8 mouse cellular contexts compared by ENCODE assay signal in genomic region chr2:52262149-52262548, GRCm38 (mm10).
DNase-seq lines count a peak whose midpoint lies in the region; ATAC-seq and TF ChIP-seq lines count a peak whose summit lies in the region.

No protein-coding gene starts in this region.

- H3K9me3 ChIP-seq in kidney, embryonic 14.5 days (ENCODE audit: control insufficient read depth, low read length) = no peaks in the 10 kb centered on the region
- no peaks in the 10 kb centered on the region for H3K9me3 ChIP-seq in E14TG2a.4 (ENCODE audit: low read length)
- no peaks in the 10 kb centered on the region for H3K9me3 ChIP-seq in midbrain, embryonic 12.5 days

- WGBS in kidney, embryonic 14.5 days = 50% methylated on average over 2 of the region's 2 CpGs
- 53% methylated on average over 2 of the region's 2 CpGs for WGBS in midbrain, embryonic 12.5 days

- no peak overlapping the region for H3K4me2 ChIP-seq in kidney, embryonic 14.5 days (replicated peaks; ENCODE audit: low read depth, low read length)
- H3K4me2 ChIP-seq in midbrain, embryonic 12.5 days (replicated peaks) = no peak overlapping the region

- no peaks in the 10 kb centered on the region for H3K4me1 ChIP-seq in kidney, embryonic 14.5 days (ENCODE audit: control insufficient read depth, insufficient read depth, low read length)
- no peaks in the 10 kb centered on the region for H3K4me1 ChIP-seq in E14TG2a.4 (replicated peaks; ENCODE audit: low read depth, low read length)
- no peaks in the 10 kb centered on the region for H3K4me1 ChIP-seq in midbrain, embryonic 12.5 days

- H3K36me3 ChIP-seq in kidney, embryonic 14.5 days (ENCODE audit: control insufficient read depth, insufficient read depth, low read length) = no peaks in the 10 kb centered on the region
- no peaks in the 10 kb centered on the region for H3K36me3 ChIP-seq in E14TG2a.4 (ENCODE audit: insufficient read depth, low read length)
- H3K36me3 ChIP-seq in midbrain, embryonic 12.5 days = no peaks in the 10 kb centered on the region

- peak; percentile 60 for TF ChIP-seq CTCF in E14TG2a.4 (conservative IDR thresholded peaks at IDR 0.05; ENCODE audit: low read length)

- H3K4me3 ChIP-seq in kidney, embryonic 14.5 days (ENCODE audit: low read length) = no peak overlapping the region
- H3K4me3 ChIP-seq in E14TG2a.4 (replicated peaks; ENCODE audit: low read length) = no peak overlapping the region
- H3K4me3 ChIP-seq in midbrain, embryonic 12.5 days = no peak overlapping the region

- no peak for ATAC-seq in kidney, embryonic 14.5 days (ENCODE audit: low FRiP score, low TSS enrichment)
- 0 out of 2 replicates have a peak, but pooled peaks have one; percentile 58 for ATAC-seq in midbrain, embryonic 12.5 days (ENCODE audit: low FRiP score, low read depth)

- no peak overlapping the region for H3K27ac ChIP-seq in kidney, embryonic 14.5 days (ENCODE audit: low read depth, low read length)
- no peak overlapping the region for H3K27ac ChIP-seq in midbrain, embryonic 12.5 days (replicated peaks)

- peak; percentile 6 for DNase-seq in kidney, adult 11 months
- DNase-seq in cerebellum, adult 11 months = peak; percentile 45
- peak; percentile 14 to 47 for DNase-seq in frontal cortex, postnatal 36 days (ENCODE audit: low spot score in 2 of 2)
- DNase-seq in layer of hippocampus, adult 9-10 months (ENCODE audit: low spot score) = peak; percentile 48
- no peak for DNase-seq in natural killer cell, adult 2 months (ENCODE audit: low spot score in 2 of 2)

- H3K9ac ChIP-seq in kidney, embryonic 14.5 days (ENCODE audit: low read depth, low read length) = no peak overlapping the region
- H3K9ac ChIP-seq in midbrain, embryonic 12.5 days (replicated peaks) = no peak overlapping the region

- H3K27me3 ChIP-seq in kidney, embryonic 14.5 days (ENCODE audit: control insufficient read depth, insufficient read depth, low read length) = no peaks in the 10 kb centered on the region
- no peaks in the 10 kb centered on the region for H3K27me3 ChIP-seq in E14TG2a.4 (ENCODE audit: insufficient read depth, low read length)
- H3K27me3 ChIP-seq in midbrain, embryonic 12.5 days = no peaks in the 10 kb centered on the region

Comparison
In these comparisons a context has a peak if more than half of its experiments do, and no peak if none do; other contexts are left out.
1. DNase-seq: peak in kidney, adult 11 months (single experiment), cerebellum, adult 11 months (single experiment), frontal cortex, postnatal 36 days (2 of 2) and layer of hippocampus, adult 9-10 months (single experiment); none in natural killer cell, adult 2 months (0 of 2).